Mouse (Mus musculus): ENCODE results near the gene Ccnt2. TPM values are rescaled to one million over a fixed set of nuclear protein-coding genes. Genes with fewer than 3 reads are reported as not detected.

Gene Ccnt2
- polyA plus RNA-seq, 1 experiment from 2014 or later: 113 TPM

- H3K4me1 ChIP-seq (ENCODE audit: control insufficient read depth, insufficient read depth, low read length): no peaks in the 10 kb centered on the region
- no peaks in the 10 kb centered on the region for H3K27me3 ChIP-seq (ENCODE audit: control insufficient read depth, insufficient read depth, low read length)
- no peaks in the 10 kb centered on the region for H3K36me3 ChIP-seq (ENCODE audit: control insufficient read depth, insufficient read depth, low read length)
- H3K9me3 ChIP-seq (ENCODE audit: control insufficient read depth, low read length): no peaks in the 10 kb centered on the region
- H3K4me2 ChIP-seq (ENCODE audit: low read depth, low read length): no peak overlapping the region
- no peak for ATAC-seq (ENCODE audit: low read depth)
- H3K9ac ChIP-seq (replicated peaks; ENCODE audit: low read depth, low read length): no peak overlapping the region
- 74% methylated on average over 1 of the region's 1 CpGs for WGBS
- no peak overlapping the region for H3K27ac ChIP-seq (ENCODE audit: low read depth, low read length)
- no peak overlapping the region for H3K4me3 ChIP-seq (ENCODE audit: low read depth, low read length)
These were observed 64.6 kb downstream of the Ccnt2 start for GRCm38 (mm10) chr1:127838602-127839001.

GRCm38 (mm10) chr1:127845472-127845871 lies 71.5 kb downstream of the Ccnt2 start:
- H3K4me2 ChIP-seq (ENCODE audit: low read depth, low read length): no peak overlapping the region
- H3K4me3 ChIP-seq (ENCODE audit: low read depth, low read length): no peak overlapping the region
- ATAC-seq (ENCODE audit: low read depth): no peak
- H3K36me3 ChIP-seq (ENCODE audit: control insufficient read depth, insufficient read depth, low read length): no peaks in the 10 kb centered on the region
- no peaks in the 10 kb centered on the region for H3K27me3 ChIP-seq (ENCODE audit: control insufficient read depth, insufficient read depth, low read length)
- no peak overlapping the region for H3K27ac ChIP-seq (ENCODE audit: low read depth, low read length)
- no peaks in the 10 kb centered on the region for H3K9me3 ChIP-seq (ENCODE audit: control insufficient read depth, low read length)
- H3K4me1 ChIP-seq (ENCODE audit: control insufficient read depth, insufficient read depth, low read length): no peaks in the 10 kb centered on the region
- H3K9ac ChIP-seq (replicated peaks; ENCODE audit: low read depth, low read length): no peak overlapping the region
- 92% methylated on average over 5 of the region's 5 CpGs for WGBS

GRCm38 (mm10) chr1:127850075-127850610 lies 76.2 kb downstream of the Ccnt2 start:
- no peak for ATAC-seq (ENCODE audit: low read depth)
- Histone ChIP-seq H3K27me3 (ENCODE audit: control insufficient read depth, insufficient read depth, low read length) (no peaks in the 10 kb centered on the region), H3K4me2 (ENCODE audit: low read depth, low read length) (no peak overlapping the region), H3K9ac (replicated peaks; ENCODE audit: low read depth, low read length) (no peak overlapping the region), H3K36me3 (ENCODE audit: control insufficient read depth, insufficient read depth, low read length) (no peaks in the 10 kb centered on the region), H3K27ac (ENCODE audit: low read depth, low read length) (no peak overlapping the region), H3K9me3 (ENCODE audit: control insufficient read depth, low read length) (no peaks in the 10 kb centered on the region; the same call in 1 of the 2 replicates), H3K4me3 (ENCODE audit: low read depth, low read length) (no peak overlapping the region), H3K4me1 (ENCODE audit: control insufficient read depth, insufficient read depth, low read length) (no peaks in the 10 kb centered on the region)
- WGBS: 82% methylated on average over 7 of the region's 7 CpGs

- no peaks in the 10 kb centered on the region for H3K36me3 ChIP-seq (ENCODE audit: control insufficient read depth, insufficient read depth, low read length)
- no peaks in the 10 kb centered on the region for H3K27me3 ChIP-seq (ENCODE audit: control insufficient read depth, insufficient read depth, low read length)
- no peak within 1 kb of the TSS for H3K27ac ChIP-seq (ENCODE audit: low read depth, low read length)
- 72% methylated on average over 14 of the region's 14 CpGs for WGBS
- no peaks in the 10 kb centered on the region; the same call in 1 of the 2 replicates for H3K9me3 ChIP-seq (ENCODE audit: control insufficient read depth, low read length)
- no peak within 1 kb of the TSS for H3K9ac ChIP-seq (replicated peaks; ENCODE audit: low read depth, low read length)
- H3K4me1 ChIP-seq (ENCODE audit: control insufficient read depth, insufficient read depth, low read length): no peaks in the 10 kb centered on the region
- H3K4me3 ChIP-seq (ENCODE audit: low read depth, low read length): no peak within 1 kb of the TSS
- no peak within 1 kb of the TSS for H3K4me2 ChIP-seq (ENCODE audit: low read depth, low read length)
- no peak for ATAC-seq (ENCODE audit: low read depth)
These were observed 80.7 kb downstream of the Ccnt2 start, which contains the start of gene Map3k19 for GRCm38 (mm10) chr1:127854486-127855222. Gene Map3k19, minus strand, starts transcription at chr1:127855031.

Other genes starting within 250 kb of the Ccnt2 start
- gene Tmem163, start 94.6 kb upstream of the Ccnt2 start, polyA plus RNA-seq (2014; fragmentation: Nextera tagmentation; extraction: Ambion mirVana): 57.8 and 64.5 TPM in 2 replicates
- gene Acmsd, start 44.8 kb upstream of the Ccnt2 start, polyA plus RNA-seq (2014; fragmentation: Nextera tagmentation; extraction: Ambion mirVana): 0.16 TPM in 1 of 2 replicates, not detected in the other
- 0.57 and 0.88 TPM in 2 replicates for gene Map3k19, start 80.9 kb downstream of the Ccnt2 start, polyA plus RNA-seq (2014; fragmentation: Nextera tagmentation; extraction: Ambion mirVana)
- gene Rab3gap1, start 94.6 kb downstream of the Ccnt2 start, polyA plus RNA-seq (2014; fragmentation: Nextera tagmentation; extraction: Ambion mirVana): 23.3 and 28.5 TPM in 2 replicates

Data from neural tube, embryonic 14.5 days (tissue).